8 mouse cellular contexts compared by ENCODE assay signal in the genomic region with DNA sequence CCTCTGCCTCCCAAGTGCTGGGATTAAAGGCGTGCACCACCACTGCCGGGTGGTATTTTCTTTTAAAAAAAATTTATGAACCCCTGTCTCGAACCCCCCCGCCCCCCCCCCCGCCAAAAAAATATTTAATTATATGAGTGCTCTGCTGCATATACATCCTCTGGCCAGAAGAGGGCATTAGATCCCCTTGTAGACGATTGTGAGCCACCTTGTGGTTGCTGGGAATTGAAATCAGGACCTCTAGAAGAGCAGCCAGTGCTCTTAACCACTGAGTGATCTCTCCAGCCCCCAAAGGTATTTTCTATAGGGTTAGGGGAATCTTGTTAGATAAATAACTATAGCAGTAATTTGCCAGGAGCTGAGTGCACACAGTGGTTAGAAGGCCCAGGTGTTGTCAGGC. TPM values are rescaled to one million over a fixed set of nuclear protein-coding genes. Genes with fewer than 3 reads are reported as not detected.
DNase-seq lines count a peak whose midpoint lies in the region; ATAC-seq and TF ChIP-seq lines count a peak whose summit lies in the region.

No protein-coding gene starts in this region.

- peak; percentile 25 for DNase-seq in heart, adult 8-10 months (ENCODE audit: low spot score)
- peak; percentile 50 for DNase-seq in brain, embryonic 14.5 days (ENCODE audit: low read depth)
- no peak for DNase-seq in liver, embryonic 14.5 days (ENCODE audit: low read depth in 3 of 3, low spot score in 3 of 3)
- peak; percentile 72 for DNase-seq in thymus, postnatal 0 days (ENCODE audit: low spot score)
- no peak for DNase-seq in left cerebral cortex, adult 18-20 months (ENCODE audit: low spot score in 2 of 2)

- H3K27me3 ChIP-seq in heart, embryonic 12.5 days (replicated peaks) = peaks cover 10% of the 10 kb centered on the region
- peaks cover 13% of the 10 kb centered on the region for H3K27me3 ChIP-seq in liver, embryonic 14.5 days (ENCODE audit: control insufficient read depth, insufficient read depth, low read length)
- peaks cover 14% of the 10 kb centered on the region for H3K27me3 ChIP-seq in hindbrain, embryonic 12.5 days

- no peak for ATAC-seq in heart, embryonic 12.5 days (ENCODE audit: insufficient number of reproducible peaks, low FRiP score)
- peak; percentile 27 for ATAC-seq in CD4-positive, CD25-positive, alpha-beta regulatory T cell, adult 4 months
- no peak for ATAC-seq in liver, embryonic 14.5 days (ENCODE audit: insufficient read depth)
- no peak for ATAC-seq in hindbrain, embryonic 12.5 days (ENCODE audit: low FRiP score)

- H3K9ac ChIP-seq in heart, embryonic 12.5 days = no peak overlapping the region
- H3K9ac ChIP-seq in liver, embryonic 14.5 days (replicated peaks) = no peak overlapping the region
- H3K9ac ChIP-seq in hindbrain, embryonic 12.5 days = no peak overlapping the region

- no peak overlapping the region for H3K4me2 ChIP-seq in heart, embryonic 12.5 days
- H3K4me2 ChIP-seq in liver, embryonic 14.5 days (ENCODE audit: low read depth) = no peak overlapping the region
- H3K4me2 ChIP-seq in hindbrain, embryonic 12.5 days (replicated peaks) = no peak overlapping the region

- TF ChIP-seq CTCF in brain, embryonic 14.5 days (IDR thresholded peaks at IDR 0.05; ENCODE audit: borderline replicate concordance, extremely low read depth, insufficient read depth, insufficient read length) = peak; percentile 49; the same call in 1 of the 2 replicates
- peak; percentile 79 for TF ChIP-seq CTCF in liver, embryonic 14.5 days (IDR thresholded peaks at IDR 0.05; ENCODE audit: low read depth)

- no peak overlapping the region for H3K4me3 ChIP-seq in heart, embryonic 12.5 days
- no peak overlapping the region for H3K4me3 ChIP-seq in liver, embryonic 14.5 days (ENCODE audit: insufficient read depth in 1 of 2, low read depth in 2 of 2, low read length in 2 of 2)
- no peak overlapping the region for H3K4me3 ChIP-seq in hindbrain, embryonic 12.5 days

- no peaks in the 10 kb centered on the region for H3K36me3 ChIP-seq in heart, embryonic 12.5 days
- H3K36me3 ChIP-seq in liver, embryonic 14.5 days (replicated peaks; ENCODE audit: control insufficient read depth, insufficient read depth, low read depth) = no peaks in the 10 kb centered on the region
- H3K36me3 ChIP-seq in hindbrain, embryonic 12.5 days = no peaks in the 10 kb centered on the region

- no peaks in the 10 kb centered on the region for H3K9me3 ChIP-seq in heart, embryonic 12.5 days (replicated peaks)
- no peaks in the 10 kb centered on the region for H3K9me3 ChIP-seq in liver, embryonic 14.5 days (ENCODE audit: control insufficient read depth, low read length)
- H3K9me3 ChIP-seq in hindbrain, embryonic 12.5 days (replicated peaks) = no peaks in the 10 kb centered on the region

- TF ChIP-seq POLR2A in brain, embryonic 14.5 days (IDR thresholded peaks at IDR 0.05; ENCODE audit: borderline replicate concordance, extremely low read depth, insufficient read depth, insufficient read length, poor library complexity, severe bottlenecking) = no peak

- H3K4me1 ChIP-seq in heart, embryonic 12.5 days (replicated peaks) = peaks cover 10% of the 10 kb centered on the region
- H3K4me1 ChIP-seq in liver, embryonic 14.5 days (replicated peaks; ENCODE audit: control insufficient read depth in 2 of 2, insufficient read depth in 2 of 2, low read length in 1 of 2) = peaks cover 10 to 11% of the 10 kb centered on the region in 2 experiments
- H3K4me1 ChIP-seq in hindbrain, embryonic 12.5 days = peaks cover 18% of the 10 kb centered on the region

- 4% methylated on average over 6 of the region's 6 CpGs for WGBS in heart, embryonic 12.5 days
- whole genome bisulfite sequencing in liver, embryonic 14.5 days (ENCODE audit: insufficient replicate concordance) = 3% methylated on average over 6 of the region's 6 CpGs
- WGBS in hindbrain, embryonic 12.5 days = 4% methylated on average over 6 of the region's 6 CpGs

- no peak overlapping the region for H3K27ac ChIP-seq in heart, embryonic 12.5 days (ENCODE audit: poor library complexity, severe bottlenecking)
- H3K27ac ChIP-seq in liver, embryonic 14.5 days = no peak overlapping the region
- H3K27ac ChIP-seq in hindbrain, embryonic 12.5 days = no peak overlapping the region

- no peak for TF ChIP-seq EP300 in liver, embryonic 14.5 days (IDR thresholded peaks at IDR 0.05; ENCODE audit: low read depth)

RNA-seq across cellular contexts. Expression of gene Ube2l3, which starts 2.5 kb away (rescaled TPM):
- 100 to 1,000 TPM; 107 to 119 (median 114) TPM for total RNA-seq in heart, adult 8-10 months (2022)
- polyA plus RNA-seq in heart, embryonic 12.5 days (2016; fragmentation: Nextera tagmentation; extraction: Ambion mirVana) = 310 and 321 TPM in 2 replicates
- polyA plus RNA-seq in CD4-positive, CD25-positive, alpha-beta regulatory T cell, adult 4 months (2017; shearing (Covaris generic)) = 100 to 1,000 TPM; 246 to 283 TPM
- polyA plus RNA-seq in brain, embryonic 14.5 days (2012; rRNA removed) = 96.5 and 127 TPM in 2 replicates
- 34.6 and 65.1 TPM in 2 replicates for polyA plus RNA-seq in liver, embryonic 14.5 days (2012; rRNA removed)
- 208 and 218 TPM in 2 replicates for polyA plus RNA-seq in liver, embryonic 14.5 days (2014; fragmentation: Nextera tagmentation; extraction: Ambion mirVana)
- polyA plus RNA-seq in thymus, postnatal 0 days (2015; fragmentation: Nextera tagmentation; extraction: Ambion mirVana) = 420 and 454 TPM in 2 replicates
- total RNA-seq in left cerebral cortex, adult 18-20 months (2021) = 100 to 1,000 TPM; 133 to 147 TPM
- 346 and 373 TPM in 2 replicates for polyA plus RNA-seq in hindbrain, embryonic 12.5 days (2016; fragmentation: Nextera tagmentation; extraction: Ambion mirVana)

RNA-seq across cellular contexts. Expression of gene Rimbp3, which starts 3.4 kb away (rescaled TPM):
- total RNA-seq in heart, adult 8-10 months (2022) = under 1 TPM in 3 of 4 experiments, not detected in 1; 0.14 to 0.44 (median 0.22) TPM
- 0.24 and 0.26 TPM in 2 replicates for polyA plus RNA-seq in heart, embryonic 12.5 days (2016; fragmentation: Nextera tagmentation; extraction: Ambion mirVana)
- not detected for polyA plus RNA-seq in CD4-positive, CD25-positive, alpha-beta regulatory T cell, adult 4 months (2017; shearing (Covaris generic))
- 1.3 and 2.2 TPM in 2 replicates for polyA plus RNA-seq in brain, embryonic 14.5 days (2012; rRNA removed)
- polyA plus RNA-seq in liver, embryonic 14.5 days (2012; rRNA removed) = 0.01 and 0.03 TPM in 2 replicates
- 0.05 and 0.06 TPM in 2 replicates for polyA plus RNA-seq in liver, embryonic 14.5 days (2014; fragmentation: Nextera tagmentation; extraction: Ambion mirVana)
- 0.30 and 0.48 TPM in 2 replicates for polyA plus RNA-seq in thymus, postnatal 0 days (2015; fragmentation: Nextera tagmentation; extraction: Ambion mirVana)
- total RNA-seq in left cerebral cortex, adult 18-20 months (2021) = 1 to 10 TPM; 1.8 to 2.0 TPM
- 1.3 and 2.0 TPM in 2 replicates for polyA plus RNA-seq in hindbrain, embryonic 12.5 days (2016; fragmentation: Nextera tagmentation; extraction: Ambion mirVana)

RNA-seq across cellular contexts. Expression of gene Hic2, which starts 28.4 kb away (rescaled TPM):
- total RNA-seq in heart, adult 8-10 months (2022) = 1 to 10 TPM; 1.4 to 2.2 (median 1.9) TPM
- 6.5 and 7.0 TPM in 2 replicates for polyA plus RNA-seq in heart, embryonic 12.5 days (2016; fragmentation: Nextera tagmentation; extraction: Ambion mirVana)
- polyA plus RNA-seq in CD4-positive, CD25-positive, alpha-beta regulatory T cell, adult 4 months (2017; shearing (Covaris generic)) = 1 to 10 TPM in 1 of 2 experiments, under 1 TPM in 1; 0.89 to 2.1 TPM
- polyA plus RNA-seq in brain, embryonic 14.5 days (2012; rRNA removed) = 12.1 and 16.4 TPM in 2 replicates
- polyA plus RNA-seq in liver, embryonic 14.5 days (2012; rRNA removed) = 2.0 and 2.2 TPM in 2 replicates
- polyA plus RNA-seq in liver, embryonic 14.5 days (2014; fragmentation: Nextera tagmentation; extraction: Ambion mirVana) = 2.0 TPM in 2 replicates
- polyA plus RNA-seq in thymus, postnatal 0 days (2015; fragmentation: Nextera tagmentation; extraction: Ambion mirVana) = 1.5 and 2.2 TPM in 2 replicates
- 1 to 10 TPM; 5.3 to 6.1 TPM for total RNA-seq in left cerebral cortex, adult 18-20 months (2021)
- 12.3 and 13.8 TPM in 2 replicates for polyA plus RNA-seq in hindbrain, embryonic 12.5 days (2016; fragmentation: Nextera tagmentation; extraction: Ambion mirVana)

RNA-seq across cellular contexts. Expression of gene Ccdc116, which starts 58.0 kb away (rescaled TPM):
- total RNA-seq in heart, adult 8-10 months (2022) = under 1 TPM in 2 of 4 experiments, not detected in 2; 0.31 to 0.33 TPM
- polyA plus RNA-seq in heart, embryonic 12.5 days (2016; fragmentation: Nextera tagmentation; extraction: Ambion mirVana) = 0.27 and 0.33 TPM in 2 replicates
- polyA plus RNA-seq in CD4-positive, CD25-positive, alpha-beta regulatory T cell, adult 4 months (2017; shearing (Covaris generic)) = 1 to 10 TPM in 1 of 2 experiments, under 1 TPM in 1; 0.58 to 1.4 TPM
- 5.4 and 6.2 TPM in 2 replicates for polyA plus RNA-seq in brain, embryonic 14.5 days (2012; rRNA removed)
- 0.92 and 1.0 TPM in 2 replicates for polyA plus RNA-seq in liver, embryonic 14.5 days (2012; rRNA removed)
- 0.37 and 0.51 TPM in 2 replicates for polyA plus RNA-seq in liver, embryonic 14.5 days (2014; fragmentation: Nextera tagmentation; extraction: Ambion mirVana)
- 0.73 and 1.3 TPM in 2 replicates for polyA plus RNA-seq in thymus, postnatal 0 days (2015; fragmentation: Nextera tagmentation; extraction: Ambion mirVana)
- 1 to 10 TPM; 1.6 to 4.4 TPM for total RNA-seq in left cerebral cortex, adult 18-20 months (2021)
- 0.79 and 1.6 TPM in 2 replicates for polyA plus RNA-seq in hindbrain, embryonic 12.5 days (2016; fragmentation: Nextera tagmentation; extraction: Ambion mirVana)

Comparison
In these comparisons a context has a peak if more than half of its experiments do, and no peak if none do; other contexts are left out.
1. DNase-seq: peak in heart, adult 8-10 months (single experiment), brain, embryonic 14.5 days (single experiment) and thymus, postnatal 0 days (single experiment); none in liver, embryonic 14.5 days (0 of 3) and left cerebral cortex, adult 18-20 months (0 of 2).